Mouse (Mus musculus) heart, adult 8-10 months (tissue): ENCODE results near the gene Rps25. TPM values are rescaled to one million over a fixed set of nuclear protein-coding genes. Genes with fewer than 3 reads are reported as not detected.
"Not testable (repeated sequence)": the region's sequence is repeated elsewhere in the genome, so short reads cannot be mapped to it uniquely, and the experiment has no call there.

Experiments used
- DNase-seq: peaks from one replicate; pipeline ENCODE4 v3.0.0; 2022; ENCODE audit warnings: low spot score
- total RNA-seq, 4 experiments: library from RNA; stranded (reverse); gene quantifications; 2 replicates each; pipeline ENCODE4 v1.2.4; 2022

The Rps25 gene
- total RNA-seq, 4 experiments from 2014 or later = 784 to 974 (median 849) TPM

DNA sequence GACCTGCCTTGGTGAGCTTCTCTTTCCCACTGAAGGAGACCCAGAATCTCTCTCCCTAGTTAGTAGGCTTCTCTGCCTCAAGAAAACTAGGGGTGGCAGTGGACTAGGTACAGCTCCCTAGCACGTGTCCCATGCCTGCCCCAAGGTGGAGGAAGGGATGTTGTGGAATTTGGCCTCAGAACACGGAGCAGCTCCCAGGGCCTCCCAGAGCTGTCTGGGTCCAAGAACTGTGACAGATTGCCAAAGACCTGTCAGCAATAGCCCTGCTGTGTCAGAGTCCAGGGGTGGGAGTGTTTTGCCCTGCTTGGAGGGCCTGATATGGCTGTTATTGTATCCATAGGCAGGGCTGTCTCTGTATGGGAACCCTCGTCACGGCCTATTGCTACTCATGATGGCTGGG lies 5.9 kb upstream of the Rps25 start:
- DNase-seq = peak; percentile 68

GRCm38 (mm10) chr9:44405011-44405410 lies 1.9 kb upstream of the Rps25 start:
- DNase-seq = no peak

GRCm38 (mm10) chr9:44407752-44408097 lies 786 bp downstream of the Rps25 start:
- DNase-seq = no peak

- DNase-seq = not testable (repeated sequence)
Observed at GRCm38 (mm10) chr9:44408693-44409092, 1.8 kb downstream of the Rps25 start.

DNA sequence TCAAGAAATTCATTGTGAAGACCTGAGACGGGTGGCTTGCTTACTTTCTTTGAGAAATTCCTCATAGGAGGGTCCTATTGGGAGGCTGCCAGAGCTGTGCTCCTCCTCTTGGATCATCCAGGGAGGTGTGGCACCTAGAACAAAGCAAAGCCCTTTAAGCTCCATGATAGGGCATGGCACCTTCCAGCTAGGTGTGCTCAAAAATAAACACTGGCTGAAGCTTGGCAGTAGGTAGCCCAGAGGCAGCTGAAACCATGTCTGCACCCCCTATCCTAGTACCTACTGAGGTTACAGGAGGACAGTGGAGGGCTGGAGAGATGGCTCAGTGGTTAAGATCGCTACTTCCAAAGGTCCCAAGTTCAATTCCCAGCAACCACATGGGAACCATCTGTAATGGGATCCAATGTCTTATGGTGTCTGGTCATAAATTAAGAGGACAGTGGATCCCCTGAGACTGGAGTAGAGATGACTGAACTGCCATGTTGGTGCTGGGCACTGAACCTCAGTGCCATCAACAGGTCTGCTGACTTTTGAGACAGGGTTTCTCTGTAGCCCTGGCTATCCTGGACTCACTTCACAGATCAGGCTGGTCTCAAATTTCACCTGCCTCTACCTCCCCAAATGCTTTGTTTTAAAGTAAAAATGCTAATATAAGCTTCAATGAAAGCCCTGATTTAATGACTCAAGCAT lies 3.9 kb downstream of the Rps25 start:
- DNase-seq = no peak

DNA sequence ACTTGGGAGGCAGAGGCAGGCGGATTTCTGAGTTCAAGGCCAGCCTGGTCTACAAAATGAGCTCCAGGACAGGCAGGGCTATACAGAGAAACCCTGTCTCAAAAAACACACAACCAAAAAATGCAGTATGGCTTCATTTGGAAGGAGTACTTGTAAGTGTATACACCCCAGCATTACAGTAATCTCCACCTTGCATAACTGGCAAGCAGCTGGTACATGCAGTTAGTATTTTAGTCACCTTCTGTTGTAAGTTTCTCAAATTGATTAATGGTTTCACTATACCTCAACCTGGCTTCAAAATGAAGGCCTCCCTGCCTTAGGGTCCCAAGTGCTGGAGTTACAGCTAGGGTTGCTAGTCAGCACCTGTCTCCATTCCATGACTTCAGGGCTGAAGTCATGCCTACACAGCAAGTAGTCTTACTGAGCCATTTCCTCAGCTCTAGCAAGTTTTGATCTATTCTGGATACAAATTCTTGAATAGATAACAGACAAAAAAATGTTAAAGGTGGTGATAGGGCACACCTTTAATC lies 4.7 kb downstream of the Rps25 start:
- DNase-seq = no peak

- no peak for DNase-seq
Observed at GRCm38 (mm10) chr9:44412306-44412705, 5.4 kb downstream of the Rps25 start.

DNA sequence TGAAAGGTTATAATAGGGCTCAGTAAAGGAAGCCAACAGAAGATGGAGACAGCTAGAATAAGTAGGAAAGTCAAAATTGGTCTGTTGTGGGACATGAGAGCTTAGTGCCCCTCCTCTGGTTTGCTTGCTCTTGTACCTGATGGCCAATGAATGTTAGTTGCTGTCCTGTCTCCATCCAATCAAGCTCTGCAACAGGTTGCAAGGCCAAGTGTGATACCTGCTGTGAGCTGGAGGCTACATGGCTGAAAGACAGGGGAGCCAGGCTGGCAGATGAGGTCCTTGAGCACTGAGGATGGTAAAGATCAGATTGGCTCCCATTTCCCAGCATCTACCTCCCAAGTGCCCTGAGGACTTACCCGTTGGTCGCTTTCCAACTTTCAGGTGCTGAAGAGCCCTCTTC lies 5.8 kb downstream of the Rps25 start:
- no peak for DNase-seq

GRCm38 (mm10) chr9:44417156-44417891 lies 10.4 kb downstream of the Rps25 start:
- DNase-seq = no peak

- DNase-seq = peak; percentile 96
Observed at GRCm38 (mm10) chr9:44417892-44418363, 11.0 kb downstream of the Rps25 start.

DNA sequence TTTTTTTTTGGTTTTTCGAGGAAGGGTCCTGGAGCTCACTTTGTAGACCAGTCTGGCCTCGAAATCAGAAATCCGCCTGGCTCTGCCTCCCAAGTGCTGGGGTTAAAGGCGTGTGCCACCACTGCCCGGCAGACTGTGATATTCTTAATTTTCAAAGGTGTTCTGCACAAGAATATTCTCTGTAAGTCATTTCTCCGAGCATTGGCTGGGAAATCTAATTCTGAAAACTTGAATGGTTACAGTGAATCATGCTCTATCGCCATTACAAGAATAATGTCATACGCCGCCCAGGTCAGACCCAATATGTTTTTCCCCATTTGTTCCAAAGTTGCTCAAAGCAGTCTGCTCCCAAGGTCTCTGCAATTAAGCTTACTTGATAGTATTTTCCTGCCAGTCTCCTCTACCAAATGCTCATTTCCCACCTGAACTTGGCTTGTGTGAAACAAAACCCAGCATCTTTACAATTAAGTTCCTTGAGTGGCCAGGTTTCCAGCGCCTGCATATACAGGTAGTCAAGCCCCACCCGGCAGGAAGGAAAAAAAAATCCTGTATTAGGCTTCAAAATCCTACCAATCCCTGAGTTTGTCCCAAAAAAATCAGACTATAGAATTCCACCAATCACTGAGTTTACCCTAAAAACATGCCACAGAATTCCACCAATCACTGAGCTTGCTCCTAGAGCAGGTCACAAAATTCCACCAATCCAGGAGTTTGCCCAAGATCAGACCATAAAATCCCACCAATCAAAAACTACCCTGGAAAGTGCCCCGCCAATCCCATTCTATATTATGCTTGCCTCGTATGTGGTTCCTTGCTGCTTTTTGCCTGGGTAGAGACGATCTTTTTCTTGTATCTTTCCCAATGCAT lies 11.8 kb downstream of the Rps25 start, which contains the start of gene Ccdc84:
Gene Ccdc84 (minus strand): TSS at position 51 of the 867 bp plus-strand sequence.
- no peak for DNase-seq

GRCm38 (mm10) chr9:44419730-44420129 lies 12.8 kb downstream of the Rps25 start:
- DNase-seq = not testable (repeated sequence)

- no peak for DNase-seq
Observed at GRCm38 (mm10) chr9:44420280-44420898, 13.4 kb downstream of the Rps25 start.

DNA sequence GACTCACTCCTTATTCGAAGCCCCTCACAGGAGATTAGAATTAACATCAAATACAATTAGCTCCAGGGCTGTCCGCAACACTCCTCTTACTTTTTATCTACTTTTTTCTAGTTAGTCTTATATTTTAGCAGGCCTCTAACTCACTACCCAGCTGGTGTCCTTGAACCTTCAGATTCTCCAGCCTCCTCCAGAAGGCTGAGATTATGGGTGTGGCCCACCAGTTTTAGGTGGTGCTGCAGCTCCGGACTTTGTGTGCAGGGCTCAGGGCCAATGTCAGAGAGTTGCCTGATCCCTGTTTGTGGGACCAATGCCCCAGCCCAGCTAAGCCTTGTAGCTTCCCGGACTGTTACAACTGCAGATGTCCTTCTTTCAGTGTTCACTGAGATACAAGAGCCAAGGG lies 16.6 kb downstream of the Rps25 start:
- no peak for DNase-seq

GRCm38 (mm10) chr9:44432577-44433185 lies 25.7 kb downstream of the Rps25 start:
- no peak for DNase-seq

DNA sequence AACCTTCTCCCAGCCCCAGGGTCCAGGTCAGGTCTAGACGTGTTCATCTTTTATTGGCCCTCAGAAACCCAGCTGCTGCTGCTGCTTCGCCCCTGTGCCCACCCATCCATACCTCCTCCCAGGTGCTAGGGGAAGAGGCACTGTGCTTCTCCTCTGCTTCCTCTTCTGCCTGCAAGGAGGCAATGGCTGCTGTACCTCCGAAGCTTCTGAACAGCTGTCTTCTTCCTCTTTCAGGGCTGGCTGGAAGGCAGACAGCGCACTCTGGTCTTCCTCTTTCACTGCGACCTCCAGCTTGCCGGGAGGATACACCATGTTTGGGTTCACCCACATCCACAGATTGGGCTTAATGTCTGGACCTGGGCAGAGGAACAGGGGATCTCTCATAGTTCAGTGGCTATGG lies 28.8 kb downstream of the Rps25 start:
- DNase-seq = no peak

GRCm38 (mm10) chr9:44440961-44441360 lies 34.0 kb downstream of the Rps25 start, which contains the start of gene Foxr1:
Foxr1 (minus strand) TSS chr9:44441136.
- DNase-seq = no peak

DNA sequence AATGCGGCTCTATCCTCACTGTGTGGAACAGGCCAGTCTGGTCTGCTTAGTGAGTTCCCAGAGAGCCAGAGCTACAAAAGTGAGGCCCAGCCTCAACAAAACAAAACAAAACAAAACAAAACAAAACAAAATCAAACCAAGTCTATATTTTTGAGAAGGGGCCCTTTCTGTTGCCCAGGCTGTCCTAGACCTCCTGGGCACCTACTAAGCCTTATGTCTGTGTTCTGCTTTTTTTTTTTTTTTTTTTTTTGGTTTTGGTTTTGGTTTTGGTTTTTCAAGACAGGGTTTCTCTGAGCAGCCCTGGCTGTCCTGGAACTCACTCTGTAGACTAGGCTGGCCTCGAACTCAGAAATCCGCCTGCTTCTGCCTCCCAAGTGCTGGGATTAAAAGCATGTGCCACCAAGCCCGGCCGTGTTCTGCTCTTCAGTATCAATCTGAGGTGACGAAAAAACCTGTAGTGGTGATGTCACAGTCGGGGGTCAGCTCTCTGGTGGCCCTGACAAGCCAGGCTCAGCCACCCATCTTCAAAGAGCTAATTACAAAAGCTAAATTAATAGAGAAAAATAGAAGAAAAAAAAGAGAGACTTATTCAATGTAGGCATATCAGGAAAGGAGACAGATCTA lies 37.6 kb downstream of the Rps25 start:
- DNase-seq = not testable (repeated sequence)

- no peak for DNase-seq
Observed at GRCm38 (mm10) chr9:44450387-44450786, 43.4 kb downstream of the Rps25 start.

GRCm38 (mm10) chr9:44454132-44454890 lies 47.4 kb downstream of the Rps25 start:
- DNase-seq = peak; percentile 77
